Mouse (Mus musculus): Measurements from ENCODE around the gene Lrrc56.
A peak's percentile ranks its signal among the peaks of the same experiment; 100 is the strongest.

Gene Lrrc56

GRCm38 (mm10) chr7:141210137-141210536 is 16.2 kb downstream of the Lrrc56 start:
- Histone ChIP-seq H3K36me3 (ENCODE audit: insufficient read depth, low read length) (peaks cover 23% of the 10 kb centered on the region), H3K9me3 (ENCODE audit: low read length) (no peaks in the 10 kb centered on the region), H3K27me3 (ENCODE audit: insufficient read depth, low read length) (no peaks in the 10 kb centered on the region), H3K4me3 (replicated peaks; ENCODE audit: low read length) (no peak overlapping the region), H3K4me1 (replicated peaks; ENCODE audit: low read depth, low read length) (peaks cover 43% of the 10 kb centered on the region)
- TF ChIP-seq POU5F1 (IDR thresholded peaks at IDR 0.05; ENCODE audit: borderline replicate concordance, low read length): no peak
- no peak for TF ChIP-seq CTCF (conservative IDR thresholded peaks at IDR 0.05; ENCODE audit: low read length)
- no peak for TF ChIP-seq NANOG (IDR thresholded peaks at IDR 0.05; ENCODE audit: borderline replicate concordance, low read length)

DNA sequence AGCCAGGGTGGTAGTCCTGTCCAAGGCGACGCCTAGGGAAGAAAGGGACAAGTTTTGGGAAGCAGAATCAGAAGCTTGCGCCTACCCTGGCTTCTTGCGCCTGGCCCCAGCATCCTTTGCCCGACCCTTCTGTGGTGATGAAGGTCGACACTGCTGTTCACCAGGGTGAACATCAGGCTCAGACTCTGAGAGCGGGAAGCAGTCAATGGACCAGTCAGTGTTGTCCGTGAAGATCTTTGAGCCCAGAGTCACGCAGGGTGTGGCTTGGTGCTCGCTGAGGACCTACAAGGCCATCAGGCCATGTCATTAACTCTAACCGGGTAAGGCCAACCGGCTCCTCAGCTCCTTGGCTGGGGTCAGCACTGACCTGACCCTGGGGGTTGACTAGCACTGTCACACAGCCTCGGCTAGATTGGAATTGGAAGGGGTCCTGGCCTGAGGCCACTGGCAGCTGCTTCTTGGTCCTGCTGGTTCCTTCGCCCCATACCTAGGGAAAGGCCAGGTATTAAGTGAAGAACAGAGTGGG is 16.7 kb downstream of the Lrrc56 start:
- TF ChIP-seq NANOG (IDR thresholded peaks at IDR 0.05; ENCODE audit: borderline replicate concordance, low read length) (no peak), CTCF (conservative IDR thresholded peaks at IDR 0.05; ENCODE audit: low read length) (no peak), POU5F1 (IDR thresholded peaks at IDR 0.05; ENCODE audit: borderline replicate concordance, low read length) (no peak)
- peaks cover 45% of the 10 kb centered on the region for H3K4me1 ChIP-seq (replicated peaks; ENCODE audit: low read depth, low read length)
- H3K4me3 ChIP-seq (replicated peaks; ENCODE audit: low read length): no peak overlapping the region
- H3K36me3 ChIP-seq (ENCODE audit: insufficient read depth, low read length): peaks cover 23% of the 10 kb centered on the region
- H3K27me3 ChIP-seq (ENCODE audit: insufficient read depth, low read length): no peaks in the 10 kb centered on the region
- H3K9me3 ChIP-seq (ENCODE audit: low read length): no peaks in the 10 kb centered on the region

DNA sequence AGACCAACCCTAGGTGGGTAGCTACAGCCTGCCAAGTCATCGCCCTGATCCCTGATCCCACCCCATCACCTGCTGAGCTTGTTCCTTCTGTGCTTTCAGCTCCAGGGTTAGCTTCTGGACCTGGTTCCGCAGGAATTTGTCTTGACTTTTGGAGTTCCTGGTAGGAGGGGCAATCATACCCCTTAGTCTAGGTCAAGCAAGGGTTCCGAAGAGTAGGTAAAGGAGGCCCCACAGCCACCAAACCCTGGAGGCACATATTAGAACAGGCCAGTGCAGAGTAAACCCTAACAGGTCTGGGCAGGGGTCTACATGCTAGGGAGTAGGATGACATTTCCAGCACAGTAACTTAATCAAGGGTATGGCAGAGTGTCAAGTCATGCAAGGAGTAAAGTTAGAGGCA is 19.2 kb downstream of the Lrrc56 start:
- H3K27me3 ChIP-seq (ENCODE audit: insufficient read depth, low read length): no peaks in the 10 kb centered on the region

GRCm38 (mm10) chr7:141213605-141214235 is 19.8 kb downstream of the Lrrc56 start, which contains the start of gene Lmntd2:
TSS of gene Lmntd2 (minus strand) at chr7:141214080.
- H3K4me1 ChIP-seq (replicated peaks; ENCODE audit: low read depth, low read length): peaks cover 71% of the 10 kb centered on the region
- no peaks in the 10 kb centered on the region for H3K27me3 ChIP-seq (ENCODE audit: insufficient read depth, low read length)
- H3K9me3 ChIP-seq (ENCODE audit: low read length): no peaks in the 10 kb centered on the region
- peaks cover 45% of the 10 kb centered on the region for H3K36me3 ChIP-seq (ENCODE audit: insufficient read depth, low read length)
- peak within 1 kb of the TSS; percentile 92 for H3K4me3 ChIP-seq (replicated peaks; ENCODE audit: low read length)
- TF ChIP-seq CTCF (conservative IDR thresholded peaks at IDR 0.05; ENCODE audit: low read length) (no peak), POU5F1 (IDR thresholded peaks at IDR 0.05; ENCODE audit: borderline replicate concordance, low read length) (no peak), NANOG (IDR thresholded peaks at IDR 0.05; ENCODE audit: borderline replicate concordance, low read length) (no peak)

More for the DNA sequence above, 19.2 kb downstream of the Lrrc56 start:
- peaks cover 66% of the 10 kb centered on the region for H3K4me1 ChIP-seq (replicated peaks; ENCODE audit: low read depth, low read length)
- peaks cover 39% of the 10 kb centered on the region for H3K36me3 ChIP-seq (ENCODE audit: insufficient read depth, low read length)
- no peaks in the 10 kb centered on the region for H3K9me3 ChIP-seq (ENCODE audit: low read length)
- peak overlapping the region; percentile 26; the same call in 1 of the 2 replicates for H3K4me3 ChIP-seq (replicated peaks; ENCODE audit: low read length)
- TF ChIP-seq POU5F1 (IDR thresholded peaks at IDR 0.05; ENCODE audit: borderline replicate concordance, low read length) (no peak), NANOG (IDR thresholded peaks at IDR 0.05; ENCODE audit: borderline replicate concordance, low read length) (no peak), CTCF (conservative IDR thresholded peaks at IDR 0.05; ENCODE audit: low read length) (no peak)

DNA sequence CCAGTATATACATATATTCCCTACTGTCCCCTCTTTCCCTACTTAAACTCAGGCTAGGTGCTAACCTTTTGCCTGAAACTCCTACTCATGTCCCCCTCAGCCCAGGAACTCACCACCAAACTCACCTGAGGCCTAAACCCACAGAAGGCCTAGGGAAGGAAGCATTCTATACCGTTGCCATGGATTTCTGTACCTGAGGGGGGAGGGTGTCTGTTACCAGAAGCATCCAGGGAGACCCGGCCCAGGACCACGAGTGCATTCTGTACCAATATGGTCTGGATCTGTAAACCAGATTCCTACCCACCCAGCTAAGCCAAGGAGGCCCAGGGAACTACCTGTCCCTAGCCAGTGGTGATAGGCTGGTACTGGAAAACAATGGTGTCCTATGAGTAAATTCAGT is 20.4 kb downstream of the Lrrc56 start:
- Histone ChIP-seq H3K27me3 (ENCODE audit: insufficient read depth, low read length) (no peaks in the 10 kb centered on the region), H3K36me3 (ENCODE audit: insufficient read depth, low read length) (peaks cover 49% of the 10 kb centered on the region), H3K4me3 (replicated peaks; ENCODE audit: low read length) (peak overlapping the region; percentile 92), H3K9me3 (ENCODE audit: low read length) (no peaks in the 10 kb centered on the region), H3K4me1 (replicated peaks; ENCODE audit: low read depth, low read length) (peaks cover 77% of the 10 kb centered on the region)
- TF ChIP-seq NANOG (IDR thresholded peaks at IDR 0.05; ENCODE audit: borderline replicate concordance, low read length) (no peak), POU5F1 (IDR thresholded peaks at IDR 0.05; ENCODE audit: borderline replicate concordance, low read length) (no peak), CTCF (conservative IDR thresholded peaks at IDR 0.05; ENCODE audit: low read length) (no peak)

DNA sequence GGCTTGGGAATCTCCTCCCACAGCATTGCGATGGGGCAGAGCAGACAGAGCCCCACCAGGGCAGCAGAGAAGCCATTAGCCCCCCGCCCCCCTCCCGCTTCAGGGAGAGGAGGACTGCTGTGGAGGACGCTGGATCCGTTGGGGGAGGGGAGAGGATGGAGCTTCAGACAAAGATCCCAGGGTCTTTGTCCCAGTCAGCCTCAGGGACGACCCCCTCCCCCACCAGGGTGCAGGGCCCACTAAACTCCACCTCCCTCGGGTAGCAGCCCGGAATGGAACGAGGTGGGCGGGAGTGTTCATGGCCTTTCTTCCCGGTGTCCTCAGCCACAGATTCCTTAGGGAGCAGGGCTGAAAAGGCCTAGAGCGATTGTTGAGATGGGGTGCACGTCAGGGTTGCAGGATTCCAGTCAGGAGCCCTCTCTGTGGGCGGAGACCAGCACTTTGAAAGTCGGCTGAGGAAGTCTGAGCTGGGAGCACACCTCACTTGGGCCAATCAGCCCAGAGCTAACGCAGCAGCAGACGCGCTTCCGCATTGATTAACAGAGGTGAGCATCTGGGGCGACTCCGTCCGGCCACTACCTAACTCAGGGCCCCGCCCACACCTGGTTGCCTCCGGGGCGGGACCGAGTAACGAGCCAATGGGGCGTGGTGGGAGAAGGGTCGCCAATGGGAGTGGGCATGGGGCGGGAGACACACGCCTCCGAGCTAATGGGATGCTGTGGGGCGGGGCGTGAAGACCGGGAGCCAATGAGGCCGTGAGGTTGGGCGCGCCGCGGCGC is 21.3 kb downstream of the Lrrc56 start, which contains the start of gene Rassf7:
Gene Rassf7 (plus strand): TSS at position 760 of the 779 bp plus-strand sequence.
- TF ChIP-seq POU5F1 (IDR thresholded peaks at IDR 0.05; ENCODE audit: borderline replicate concordance, low read length) (no peak), CTCF (conservative IDR thresholded peaks at IDR 0.05; ENCODE audit: low read length) (no peak), NANOG (IDR thresholded peaks at IDR 0.05; ENCODE audit: borderline replicate concordance, low read length) (no peak)
- H3K4me1 ChIP-seq (replicated peaks; ENCODE audit: low read depth, low read length): peaks cover 83% of the 10 kb centered on the region
- no peaks in the 10 kb centered on the region for H3K9me3 ChIP-seq (ENCODE audit: low read length)
- no peaks in the 10 kb centered on the region for H3K27me3 ChIP-seq (ENCODE audit: insufficient read depth, low read length)
- peak within 1 kb of the TSS; percentile 92 for H3K4me3 ChIP-seq (replicated peaks; ENCODE audit: low read length)
- peaks cover 49% of the 10 kb centered on the region for H3K36me3 ChIP-seq (ENCODE audit: insufficient read depth, low read length)

DNA sequence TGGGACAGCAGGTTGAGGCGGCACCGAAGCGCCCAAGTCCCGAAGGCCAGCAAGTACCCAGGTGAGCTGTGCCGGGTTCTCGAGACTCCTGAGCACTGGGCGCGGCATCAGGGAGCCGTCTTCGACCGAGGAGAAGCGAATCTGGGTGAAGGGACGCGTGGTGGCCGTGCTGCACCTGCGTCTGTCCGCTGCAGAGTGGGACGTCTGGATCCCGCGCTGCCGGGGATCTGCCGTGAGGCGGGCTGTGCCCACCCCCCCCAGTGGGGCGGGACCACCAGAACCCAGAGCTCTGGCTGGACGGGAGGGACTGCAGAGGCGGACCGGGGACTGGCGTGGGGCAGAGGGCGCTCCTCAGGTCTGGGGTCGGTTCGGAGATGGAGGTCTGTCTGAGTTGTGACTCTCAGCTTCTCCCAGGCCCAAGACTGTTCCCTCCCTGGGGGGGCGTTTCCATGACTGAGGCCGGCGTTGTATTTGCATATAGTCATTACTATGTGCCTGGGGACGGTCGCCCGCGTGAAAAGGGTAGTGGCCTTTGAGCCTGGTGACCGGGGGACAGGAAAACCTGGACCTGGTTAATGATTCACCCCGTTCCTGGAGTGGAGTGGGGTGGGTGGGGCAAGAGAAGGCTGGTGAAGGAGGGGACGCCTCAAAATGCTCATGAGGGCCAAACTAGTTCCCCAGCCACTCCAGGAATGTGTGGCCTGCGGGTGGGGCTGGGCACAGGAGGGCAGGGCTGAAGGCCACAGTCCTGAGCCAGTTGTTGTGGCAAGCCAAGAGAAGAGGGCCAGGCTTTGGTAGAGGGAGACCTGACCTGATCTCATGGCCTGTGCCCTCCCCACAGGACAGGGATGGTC is 22.1 kb downstream of the Lrrc56 start:
- Histone ChIP-seq H3K9me3 (ENCODE audit: low read length) (no peaks in the 10 kb centered on the region), H3K36me3 (ENCODE audit: insufficient read depth, low read length) (peaks cover 49% of the 10 kb centered on the region), H3K27me3 (ENCODE audit: insufficient read depth, low read length) (no peaks in the 10 kb centered on the region), H3K4me3 (replicated peaks; ENCODE audit: low read length) (peak overlapping the region; percentile 92), H3K4me1 (replicated peaks; ENCODE audit: low read depth, low read length) (peaks cover 84% of the 10 kb centered on the region)
- TF ChIP-seq CTCF (conservative IDR thresholded peaks at IDR 0.05; ENCODE audit: low read length) (no peak), NANOG (IDR thresholded peaks at IDR 0.05; ENCODE audit: borderline replicate concordance, low read length) (no peak), POU5F1 (IDR thresholded peaks at IDR 0.05; ENCODE audit: borderline replicate concordance, low read length) (no peak)
